Mouse (Mus musculus) MEL (cell line): Measurements from ENCODE around the gene Slc15a1.

Experiments
- CHD2 ChIP-seq: IDR thresholded peaks from 2 replicates; pipeline ENCODE4 v1.6.1; 2011; ENCODE audit warnings: low read length, improper control_type of control experiment
- CTCF ChIP-seq, 3 experiments: IDR thresholded peaks in 2 of 3; conservative IDR thresholded peaks in 1 of 3; 2 replicates each; pipeline ENCODE4 v1.5.1; 2011 to 2012; ENCODE audit warnings: low read length in 3 of 3, low read depth in 2 of 3, mild to moderate bottlenecking in 2 of 3, improper control_type of control experiment in 1 of 3, inconsistent platforms in 1 of 3, mixed read lengths in 1 of 3, moderate library complexity in 1 of 3; ENCODE audit not compliant: control insufficient read depth in 1 of 3, insufficient read depth in 1 of 3, poor library complexity in 1 of 3, severe bottlenecking in 1 of 3
- E2F4 ChIP-seq: IDR thresholded peaks from 2 replicates; pipeline ENCODE4 v1.6.1; 2011; ENCODE audit warnings: low read depth, low read length, improper control_type of control experiment, borderline replicate concordance
- GATA1 ChIP-seq: IDR thresholded peaks from 2 replicates; pipeline ENCODE4 v1.6.1; 2011; ENCODE audit warnings: low read depth, low read length, improper control_type of control experiment
- POLR2A ChIP-seq, 2 experiments: IDR thresholded peaks; 2 replicates each; pipeline ENCODE4 v1.6.1; 2011 to 2012; ENCODE audit warnings: low read length in 2 of 2, mild to moderate bottlenecking in 2 of 2, control low read depth in 1 of 2, improper control_type of control experiment in 1 of 2, low read depth in 1 of 2, moderate library complexity in 1 of 2; ENCODE audit not compliant: control insufficient read depth in 1 of 2, insufficient read depth in 1 of 2, poor library complexity in 1 of 2
- SIN3A ChIP-seq: IDR thresholded peaks from 2 replicates; pipeline ENCODE4 v1.6.1; 2012; ENCODE audit warnings: low read length, improper control_type of control experiment, inconsistent platforms
- TAL1 ChIP-seq: IDR thresholded peaks from 2 replicates; pipeline ENCODE4 v1.6.1; 2012; ENCODE audit warnings: mild to moderate bottlenecking, inconsistent platforms, low read length, moderate library complexity, mixed read lengths
- TBP ChIP-seq: IDR thresholded peaks from 2 replicates; pipeline ENCODE4 v1.8.0; 2011; ENCODE audit warnings: low read depth, low read length, improper control_type of control experiment
- TCF12 ChIP-seq: IDR thresholded peaks from 2 replicates; pipeline ENCODE4 v1.6.1; 2014; ENCODE audit warnings: low read depth, mild to moderate bottlenecking, inconsistent platforms, low read length, improper control_type of control experiment, moderate library complexity
- USF1 ChIP-seq: IDR thresholded peaks from 2 replicates; pipeline ENCODE4 v1.6.1; 2014; ENCODE audit warnings: low read depth, mild to moderate bottlenecking, inconsistent platforms, low read length, improper control_type of control experiment, moderate library complexity
- ZC3H11A ChIP-seq: IDR thresholded peaks from 2 replicates; pipeline ENCODE4 v1.6.1; 2012; ENCODE audit warnings: low read depth, mild to moderate bottlenecking, inconsistent platforms, low read length, improper control_type of control experiment

GRCm38 (mm10) chr14:121422664-121423340 is 82.2 kb downstream of the Slc15a1 start:
- TF ChIP-seq CTCF (IDR thresholded peaks at IDR 0.05 in 2 of 3, conservative IDR thresholded peaks at IDR 0.05 in 1 of 3; ENCODE audit: control insufficient read depth in 1 of 3, insufficient read depth in 1 of 3, low read depth in 2 of 3, low read length in 3 of 3, poor library complexity in 1 of 3, severe bottlenecking in 1 of 3) (no peak), SIN3A (no peak), POLR2A (IDR thresholded peaks at IDR 0.05; ENCODE audit: control insufficient read depth in 1 of 2, insufficient read depth in 1 of 2, low read depth in 1 of 2, low read length in 2 of 2, poor library complexity in 1 of 2) (no peak), ZC3H11A (no peak), E2F4 (no peak), GATA1 (peak; percentile 49), TCF12 (no peak), TBP (no peak), USF1 (no peak), TAL1 (0 out of 2 replicates have a peak, but pooled peaks have one; percentile 20), CHD2 (no peak)
